Mouse (Mus musculus) limb, embryonic 15.5 days (tissue): ENCODE data around the gene Tmem270. TPM values are rescaled to one million over a fixed set of nuclear protein-coding genes. Genes with fewer than 3 reads are reported as not detected.

Source experiments
- polyA plus RNA-seq: library from polyadenylated mRNA; unstranded; fragments of >200 nt; fragmentation: Nextera tagmentation; extraction: Ambion mirVana; gene quantifications from 2 replicates; pipeline ENCODE4 v1.2.1, GENCODE M21; 2015

Gene Tmem270
- polyA plus RNA-seq, 1 experiment from 2014 or later, result not detected

Other genes with a start within 250 kb of the Tmem270 start
- gene Limk1, start 218.1 kb downstream of the Tmem270 start, polyA plus RNA-seq, result 4.7 and 7.0 TPM in 2 replicates
- 178 and 206 TPM in 2 replicates for gene Eln, start 159.4 kb downstream of the Tmem270 start, polyA plus RNA-seq
- gene Cldn13, start 8.8 kb upstream of the Tmem270 start, polyA plus RNA-seq, result 0.27 and 1.3 TPM in 2 replicates
- 13.9 and 17.0 TPM in 2 replicates for gene Mettl27, start 25.6 kb upstream of the Tmem270 start, polyA plus RNA-seq
- 46.3 and 68.0 TPM in 2 replicates for gene Cldn4, start 40.2 kb upstream of the Tmem270 start, polyA plus RNA-seq
- 26.0 and 27.2 TPM in 2 replicates for gene Cldn3, start 79.5 kb upstream of the Tmem270 start, polyA plus RNA-seq
- gene Abhd11, start 102.4 kb upstream of the Tmem270 start, polyA plus RNA-seq, result 66.1 and 68.2 TPM in 2 replicates
- 9.9 and 11.3 TPM in 2 replicates for gene Stx1a, start 116.7 kb upstream of the Tmem270 start, polyA plus RNA-seq
- 31.2 and 33.3 TPM in 2 replicates for gene Dnajc30, start 157.5 kb upstream of the Tmem270 start, polyA plus RNA-seq
- 108 and 109 TPM in 2 replicates for gene Bud23, start 158.2 kb upstream of the Tmem270 start, polyA plus RNA-seq
- gene Vps37d, start 171.5 kb upstream of the Tmem270 start, polyA plus RNA-seq, result 7.6 and 9.5 TPM in 2 replicates
- gene Mlxipl, start 183.2 kb upstream of the Tmem270 start, polyA plus RNA-seq, result 0.82 and 0.86 TPM in 2 replicates
- 30.1 and 33.4 TPM in 2 replicates for gene Tbl2, start 242.9 kb upstream of the Tmem270 start, polyA plus RNA-seq